Mouse (Mus musculus): ENCODE measurements around the gene Ptgis. TPM values are rescaled to one million over a fixed set of nuclear protein-coding genes. Genes with fewer than 3 reads are reported as not detected.

Ptgis gene
- polyA plus RNA-seq, 1 experiment from 2014 or later: 37.6 TPM

GRCm38 (mm10) chr2:167274713-167275465 lies 34.5 kb upstream of the Ptgis start:
- DNase-seq (ENCODE audit: low spot score): no peak
- Histone ChIP-seq H3K4me1 (ENCODE audit: control insufficient read depth, insufficient read depth, low read length) (no peaks in the 10 kb centered on the region), H3K9ac (ENCODE audit: low read depth, low read length) (no peak overlapping the region), H3K9me3 (ENCODE audit: control insufficient read depth, low read length) (no peaks in the 10 kb centered on the region), H3K4me2 (ENCODE audit: low read depth, low read length) (no peak overlapping the region), H3K27ac (replicated peaks; ENCODE audit: low read depth, low read length) (no peak overlapping the region), H3K27me3 (replicated peaks; ENCODE audit: control insufficient read depth, insufficient read depth, low read length) (no peaks in the 10 kb centered on the region), H3K4me3 (ENCODE audit: low read depth, low read length) (no peak overlapping the region), H3K36me3 (ENCODE audit: control insufficient read depth, insufficient read depth, low read length) (no peaks in the 10 kb centered on the region)
- 59% methylated on average over 10 of the region's 10 CpGs for WGBS
- no peak for ATAC-seq (ENCODE audit: low read depth)

DNA sequence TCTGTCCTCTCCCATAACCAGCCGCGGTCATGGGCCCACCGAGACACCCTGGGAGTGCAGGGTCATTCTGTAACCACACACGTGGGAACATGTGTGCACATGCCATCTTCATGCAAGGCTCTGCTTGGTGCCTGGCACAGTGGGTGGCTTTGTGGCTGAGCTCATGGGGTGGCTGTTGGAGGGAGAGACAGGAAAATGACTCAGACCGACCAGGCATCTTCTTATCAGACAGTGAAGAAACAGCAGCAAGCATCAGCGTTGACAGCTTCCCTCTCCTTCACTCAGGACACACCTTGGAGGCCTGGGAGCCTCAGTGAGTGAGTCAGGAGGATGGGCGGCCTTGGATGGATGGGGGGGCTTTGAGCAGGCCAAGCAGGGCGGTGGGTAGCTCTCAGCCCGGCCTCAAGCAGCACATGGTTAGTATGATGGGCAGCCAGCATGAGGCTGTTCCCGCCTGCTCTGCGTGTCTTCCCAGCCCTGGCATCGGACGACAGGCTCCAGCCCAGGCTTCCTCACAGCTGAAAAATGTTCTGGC lies 32.9 kb upstream of the Ptgis start:
- WGBS: 77% methylated on average over 13 of the region's 13 CpGs
- H3K27ac ChIP-seq (replicated peaks; ENCODE audit: low read depth, low read length): no peak overlapping the region
- H3K4me1 ChIP-seq (ENCODE audit: control insufficient read depth, insufficient read depth, low read length): no peaks in the 10 kb centered on the region
- H3K36me3 ChIP-seq (ENCODE audit: control insufficient read depth, insufficient read depth, low read length): no peaks in the 10 kb centered on the region
- H3K27me3 ChIP-seq (replicated peaks; ENCODE audit: control insufficient read depth, insufficient read depth, low read length): no peaks in the 10 kb centered on the region
- H3K4me2 ChIP-seq (ENCODE audit: low read depth, low read length): no peak overlapping the region
- H3K4me3 ChIP-seq (ENCODE audit: low read depth, low read length): no peak overlapping the region
- no peaks in the 10 kb centered on the region for H3K9me3 ChIP-seq (ENCODE audit: control insufficient read depth, low read length)
- no peak overlapping the region for H3K9ac ChIP-seq (ENCODE audit: low read depth, low read length)
- ATAC-seq (ENCODE audit: low read depth): no peak
- DNase-seq (ENCODE audit: low spot score): no peak

DNA sequence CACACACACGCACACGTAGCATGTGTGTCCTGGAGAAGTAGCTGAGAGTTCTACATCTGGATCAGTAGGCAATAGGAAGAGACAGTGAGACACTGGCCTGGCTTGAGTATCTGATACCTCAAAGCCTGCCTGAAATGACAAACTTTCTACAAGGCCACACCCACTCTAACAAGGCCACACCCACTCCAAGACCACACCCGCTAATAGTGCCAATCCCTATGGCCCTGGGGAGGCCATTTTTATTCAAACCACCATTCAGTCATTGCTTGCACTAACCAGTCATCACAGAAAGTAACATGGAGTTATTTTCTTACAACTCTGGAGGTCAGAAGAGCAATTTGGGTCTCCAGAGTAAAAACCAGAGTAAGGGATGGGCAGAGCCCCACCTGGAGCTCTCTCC lies 32.3 kb upstream of the Ptgis start:
- Histone ChIP-seq H3K4me2 (ENCODE audit: low read depth, low read length) (no peak overlapping the region), H3K27ac (replicated peaks; ENCODE audit: low read depth, low read length) (no peak overlapping the region), H3K4me3 (ENCODE audit: low read depth, low read length) (no peak overlapping the region), H3K36me3 (ENCODE audit: control insufficient read depth, insufficient read depth, low read length) (no peaks in the 10 kb centered on the region), H3K9ac (ENCODE audit: low read depth, low read length) (no peak overlapping the region), H3K9me3 (ENCODE audit: control insufficient read depth, low read length) (no peaks in the 10 kb centered on the region), H3K27me3 (replicated peaks; ENCODE audit: control insufficient read depth, insufficient read depth, low read length) (no peaks in the 10 kb centered on the region), H3K4me1 (ENCODE audit: control insufficient read depth, insufficient read depth, low read length) (no peaks in the 10 kb centered on the region)
- whole genome bisulfite sequencing: 90% methylated on average over 3 of the region's 3 CpGs
- DNase-seq (ENCODE audit: low spot score): no peak
- ATAC-seq (ENCODE audit: low read depth): no peak

DNA sequence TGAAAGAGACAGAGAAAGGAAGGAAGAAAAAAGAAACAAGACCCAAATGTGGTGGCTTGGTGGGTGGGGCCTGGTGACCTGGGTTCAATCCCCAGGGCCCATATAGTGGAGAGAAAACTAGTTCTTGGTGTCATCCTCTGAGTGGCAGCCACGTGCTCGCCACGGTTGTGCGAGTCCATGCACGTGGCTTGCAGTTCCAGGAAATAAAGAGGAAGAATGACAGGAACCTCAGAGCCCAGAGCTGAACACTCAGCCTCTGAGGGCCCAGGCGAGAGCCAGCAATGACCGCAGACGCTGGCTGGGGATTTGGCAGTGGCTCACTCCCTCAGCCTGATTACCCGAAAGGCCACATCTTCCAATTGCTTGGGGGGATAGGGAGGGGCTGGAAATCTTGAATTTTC lies 30.7 kb upstream of the Ptgis start:
- Histone ChIP-seq H3K9ac (ENCODE audit: low read depth, low read length) (no peak overlapping the region), H3K4me1 (ENCODE audit: control insufficient read depth, insufficient read depth, low read length) (no peaks in the 10 kb centered on the region), H3K36me3 (ENCODE audit: control insufficient read depth, insufficient read depth, low read length) (no peaks in the 10 kb centered on the region), H3K9me3 (ENCODE audit: control insufficient read depth, low read length) (no peaks in the 10 kb centered on the region), H3K27ac (replicated peaks; ENCODE audit: low read depth, low read length) (no peak overlapping the region), H3K4me2 (ENCODE audit: low read depth, low read length) (no peak overlapping the region), H3K4me3 (ENCODE audit: low read depth, low read length) (no peak overlapping the region), H3K27me3 (replicated peaks; ENCODE audit: control insufficient read depth, insufficient read depth, low read length) (no peaks in the 10 kb centered on the region)
- ATAC-seq (ENCODE audit: low read depth) (no peak), DNase-seq (ENCODE audit: low spot score) (no peak)
- WGBS: 51% methylated on average over 9 of the region's 9 CpGs

DNA sequence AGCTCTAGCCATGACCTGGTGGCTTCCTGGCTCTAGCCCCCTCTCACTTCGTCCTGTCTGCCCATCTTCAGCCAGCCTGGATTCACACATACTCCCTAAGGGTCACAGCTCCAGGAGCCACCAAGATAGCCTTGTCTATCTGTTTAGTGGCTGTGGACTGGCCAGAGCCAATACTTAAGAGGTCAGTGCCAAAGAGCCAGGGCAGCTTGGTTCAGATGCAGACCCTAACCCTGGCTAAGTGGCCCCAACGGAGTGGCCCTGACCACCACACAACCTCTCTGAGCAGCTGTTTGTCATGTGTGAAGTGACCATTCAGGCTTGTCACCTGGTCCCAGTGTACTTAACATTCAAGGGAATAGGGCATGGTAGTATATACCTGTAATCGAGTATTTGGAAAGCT lies 30.1 kb upstream of the Ptgis start:
- Histone ChIP-seq H3K27ac (replicated peaks; ENCODE audit: low read depth, low read length) (no peak overlapping the region), H3K4me2 (ENCODE audit: low read depth, low read length) (no peak overlapping the region), H3K36me3 (ENCODE audit: control insufficient read depth, insufficient read depth, low read length) (no peaks in the 10 kb centered on the region), H3K9me3 (ENCODE audit: control insufficient read depth, low read length) (no peaks in the 10 kb centered on the region), H3K4me3 (ENCODE audit: low read depth, low read length) (no peak overlapping the region), H3K4me1 (ENCODE audit: control insufficient read depth, insufficient read depth, low read length) (no peaks in the 10 kb centered on the region), H3K27me3 (replicated peaks; ENCODE audit: control insufficient read depth, insufficient read depth, low read length) (no peaks in the 10 kb centered on the region), H3K9ac (ENCODE audit: low read depth, low read length) (no peak overlapping the region)
- DNase-seq (ENCODE audit: low spot score) (no peak), ATAC-seq (ENCODE audit: low read depth) (no peak)
- 86% methylated on average over 3 of the region's 3 CpGs for WGBS

- DNase-seq (ENCODE audit: low spot score) (no peak), ATAC-seq (ENCODE audit: low read depth) (no peak)
- Histone ChIP-seq H3K4me2 (ENCODE audit: low read depth, low read length) (no peak overlapping the region), H3K27ac (replicated peaks; ENCODE audit: low read depth, low read length) (no peak overlapping the region), H3K9me3 (ENCODE audit: control insufficient read depth, low read length) (no peaks in the 10 kb centered on the region), H3K4me1 (ENCODE audit: control insufficient read depth, insufficient read depth, low read length) (no peaks in the 10 kb centered on the region), H3K4me3 (ENCODE audit: low read depth, low read length) (no peak overlapping the region), H3K9ac (ENCODE audit: low read depth, low read length) (no peak overlapping the region), H3K36me3 (ENCODE audit: control insufficient read depth, insufficient read depth, low read length) (no peaks in the 10 kb centered on the region), H3K27me3 (replicated peaks; ENCODE audit: control insufficient read depth, insufficient read depth, low read length) (no peaks in the 10 kb centered on the region)
- WGBS: 94% methylated on average over 1 of the region's 1 CpGs
Observed at GRCm38 (mm10) chr2:167268721-167269120, 28.3 kb upstream of the Ptgis start.

GRCm38 (mm10) chr2:167268411-167268690 lies 27.9 kb upstream of the Ptgis start:
- H3K4me3 ChIP-seq (ENCODE audit: low read depth, low read length): no peak overlapping the region
- no peak for ATAC-seq (ENCODE audit: low read depth)
- no peak overlapping the region for H3K27ac ChIP-seq (replicated peaks; ENCODE audit: low read depth, low read length)
- H3K9me3 ChIP-seq (ENCODE audit: control insufficient read depth, low read length): no peaks in the 10 kb centered on the region
- no peaks in the 10 kb centered on the region for H3K4me1 ChIP-seq (ENCODE audit: control insufficient read depth, insufficient read depth, low read length)
- WGBS: 83% methylated on average over 8 of the region's 8 CpGs
- no peak for DNase-seq (ENCODE audit: low spot score)
- H3K9ac ChIP-seq (ENCODE audit: low read depth, low read length): no peak overlapping the region
- no peak overlapping the region for H3K4me2 ChIP-seq (ENCODE audit: low read depth, low read length)
- no peaks in the 10 kb centered on the region for H3K36me3 ChIP-seq (ENCODE audit: control insufficient read depth, insufficient read depth, low read length)
- no peaks in the 10 kb centered on the region for H3K27me3 ChIP-seq (replicated peaks; ENCODE audit: control insufficient read depth, insufficient read depth, low read length)

DNA sequence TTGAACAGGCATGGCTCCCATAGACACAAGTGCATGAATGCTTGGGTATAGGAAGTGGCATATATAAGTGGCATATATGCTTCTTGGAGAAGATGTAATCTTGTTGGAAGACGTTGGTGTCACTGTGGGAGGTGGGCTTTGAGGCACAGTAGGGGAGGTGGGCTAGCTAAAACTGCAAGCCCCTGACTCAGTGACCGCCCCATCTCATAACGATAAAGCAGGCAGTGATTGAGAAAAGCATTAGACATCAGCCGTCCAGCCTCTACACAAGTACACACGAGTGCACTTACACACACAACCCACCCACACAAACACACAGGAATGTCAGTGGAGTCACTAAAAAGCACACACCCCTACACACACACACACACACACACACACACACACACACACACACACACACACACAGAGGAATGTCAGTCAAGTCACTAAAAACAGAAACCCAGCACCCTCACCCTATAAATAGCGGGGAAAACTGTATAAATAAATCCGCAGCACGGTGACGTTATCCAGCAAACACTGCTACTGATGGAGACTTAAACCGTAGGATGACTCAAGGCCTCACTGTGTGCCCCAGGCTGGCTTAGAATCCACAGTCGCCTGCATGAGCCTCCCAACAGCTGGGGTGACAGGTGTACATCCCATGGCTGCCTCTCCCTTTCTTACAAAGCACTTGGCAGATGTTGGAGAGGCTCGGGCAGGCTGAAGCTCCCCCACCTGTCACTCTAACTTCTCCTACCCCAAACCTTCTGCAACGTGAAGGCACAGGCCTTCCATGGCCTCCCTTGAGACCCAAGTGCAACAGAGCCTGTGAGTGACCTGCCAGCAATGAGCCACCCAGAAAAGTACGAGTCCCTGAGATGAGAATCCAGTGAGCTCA lies 27.4 kb upstream of the Ptgis start:
- Histone ChIP-seq H3K9me3 (ENCODE audit: control insufficient read depth, low read length) (no peaks in the 10 kb centered on the region), H3K27ac (replicated peaks; ENCODE audit: low read depth, low read length) (no peak overlapping the region), H3K4me3 (ENCODE audit: low read depth, low read length) (no peak overlapping the region), H3K9ac (ENCODE audit: low read depth, low read length) (no peak overlapping the region), H3K36me3 (ENCODE audit: control insufficient read depth, insufficient read depth, low read length) (no peaks in the 10 kb centered on the region), H3K4me2 (ENCODE audit: low read depth, low read length) (no peak overlapping the region), H3K27me3 (replicated peaks; ENCODE audit: control insufficient read depth, insufficient read depth, low read length) (no peaks in the 10 kb centered on the region), H3K4me1 (ENCODE audit: control insufficient read depth, insufficient read depth, low read length) (no peaks in the 10 kb centered on the region)
- WGBS: 77% methylated on average over 14 of the region's 14 CpGs
- DNase-seq (ENCODE audit: low spot score) (peak; percentile 87), ATAC-seq (ENCODE audit: low read depth) (peak; percentile 84)
